Mouse (Mus musculus) left cerebral cortex, adult 9 months (tissue): Measurements from ENCODE around the gene Atl2.

Experiments used
- DNase-seq, 2 experiments: peaks; one replicate each; pipeline ENCODE4 v3.0.0; 2022; ENCODE audit warnings: low spot score in 2 of 2

Gene Atl2

DNA sequence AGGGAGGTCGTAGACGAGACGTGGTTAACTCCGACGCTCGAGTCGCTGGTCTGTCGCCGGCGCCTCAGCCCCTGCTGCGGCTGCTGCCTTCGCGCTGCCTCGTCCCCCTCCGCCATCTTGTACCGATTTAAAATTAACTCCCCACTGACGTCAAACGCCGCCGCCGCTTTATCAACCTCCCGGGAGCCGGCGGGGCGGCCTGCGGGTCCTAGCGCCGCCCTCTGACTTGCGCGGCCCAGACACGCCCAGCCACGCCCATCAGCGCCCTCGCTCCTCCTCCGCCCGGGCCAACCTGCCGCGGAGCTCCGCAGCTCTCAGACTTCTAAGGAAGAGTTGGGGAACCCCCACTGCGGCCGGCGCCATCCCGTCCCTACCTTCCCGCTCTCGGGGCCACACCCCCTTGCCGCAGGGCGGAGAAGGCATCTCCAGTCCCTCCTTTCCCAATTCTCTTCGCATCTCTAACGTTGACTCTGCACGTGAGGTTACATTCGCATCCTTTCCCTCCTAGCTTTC lies at the start of gene Atl2:
TSS of gene Atl2 (minus strand) at position 213 of the 513 bp plus-strand sequence.
- DNase-seq: peak; percentile 74 to 93

DNA sequence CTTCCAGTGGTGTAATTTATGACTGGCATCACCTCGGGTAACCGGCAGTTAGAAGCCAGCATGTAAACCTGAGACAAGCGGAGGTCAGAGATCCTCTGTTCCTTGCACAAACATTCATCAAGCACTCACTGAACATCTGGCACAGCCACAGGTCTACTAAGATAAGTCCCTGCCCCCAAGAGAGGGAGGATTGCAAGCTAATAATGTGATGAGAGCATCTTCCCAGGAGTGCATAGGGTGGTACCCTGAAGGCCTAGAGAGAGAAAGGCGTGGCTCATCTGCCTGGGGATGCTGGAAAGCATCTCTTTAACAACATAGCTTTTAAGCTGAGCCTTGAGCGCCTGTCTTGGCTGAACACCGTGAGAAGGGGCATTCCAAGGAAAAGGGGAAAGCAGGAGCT lies 48.9 kb upstream of the Atl2 start:
- no peak for DNase-seq

DNA sequence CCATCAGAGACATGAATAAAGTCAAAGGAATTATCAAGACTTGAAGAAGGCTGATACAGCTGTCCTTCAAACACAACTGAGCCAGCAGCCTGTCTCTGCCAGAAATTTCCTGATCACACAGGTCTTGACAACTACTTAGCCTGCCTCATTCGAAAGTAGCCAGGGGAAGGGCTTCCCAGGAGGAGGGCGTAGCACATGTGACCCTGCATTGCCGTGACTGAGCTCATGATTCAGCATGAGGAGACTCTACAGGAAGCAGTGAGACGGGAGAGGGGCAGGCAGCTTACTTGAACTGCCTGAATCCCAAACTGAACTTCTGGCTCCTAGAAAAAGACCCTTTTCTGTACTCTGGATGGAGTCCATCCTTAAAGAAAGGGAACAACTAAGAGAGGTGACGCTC lies 46.5 kb upstream of the Atl2 start:
- no peak for DNase-seq

DNA sequence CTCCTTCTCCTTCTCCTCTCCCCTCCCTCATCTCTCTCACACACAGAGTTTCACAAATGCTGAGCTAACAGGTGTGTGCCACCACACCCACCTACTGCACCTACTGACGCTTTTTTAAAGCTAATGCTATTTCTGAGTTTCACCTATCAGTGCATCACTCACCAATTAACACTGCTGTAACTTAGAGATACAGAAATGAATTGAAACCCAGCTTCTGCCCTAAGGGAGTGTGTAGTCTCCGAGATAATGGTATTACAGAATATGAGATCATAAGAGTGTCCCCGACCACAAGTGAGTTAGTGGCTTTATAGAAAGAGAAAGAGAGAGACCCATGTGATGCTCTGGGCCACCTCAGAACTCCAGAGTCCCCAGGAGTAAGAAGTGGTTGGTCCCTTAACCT lies 43.2 kb upstream of the Atl2 start:
- DNase-seq: no peak

DNA sequence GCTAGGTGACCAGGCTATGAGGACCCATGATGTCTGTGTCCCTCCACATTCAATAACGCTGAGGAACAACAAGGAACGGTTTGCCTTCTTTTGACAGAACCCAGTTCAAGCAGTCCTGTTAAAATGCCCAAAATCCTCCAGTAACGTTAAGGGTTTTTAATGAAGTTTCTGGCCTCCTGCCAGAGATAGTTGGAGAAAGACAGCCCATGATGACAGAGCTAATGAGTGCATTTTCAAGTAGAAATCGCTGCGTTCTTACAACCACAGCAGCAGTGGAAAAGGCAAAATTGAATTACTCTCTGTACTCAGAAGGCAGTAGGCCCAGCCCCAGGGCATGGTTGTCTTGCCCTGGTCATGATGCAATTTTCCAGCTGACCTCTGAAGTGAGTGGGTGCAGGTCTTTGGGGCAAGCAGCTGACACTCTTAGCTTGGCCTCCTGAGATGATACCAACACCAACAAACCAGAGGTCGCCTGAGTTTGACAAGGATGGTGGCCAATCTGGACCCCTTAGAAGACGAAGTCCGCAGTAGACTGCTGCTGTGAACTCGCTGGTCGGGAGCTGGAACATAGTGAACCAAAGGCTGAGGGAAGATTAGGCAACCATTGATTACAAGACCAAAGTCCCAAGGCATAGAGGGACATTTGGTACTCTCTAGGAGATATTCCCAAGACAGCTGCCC lies 42.1 kb upstream of the Atl2 start:
- no peak for DNase-seq

DNA sequence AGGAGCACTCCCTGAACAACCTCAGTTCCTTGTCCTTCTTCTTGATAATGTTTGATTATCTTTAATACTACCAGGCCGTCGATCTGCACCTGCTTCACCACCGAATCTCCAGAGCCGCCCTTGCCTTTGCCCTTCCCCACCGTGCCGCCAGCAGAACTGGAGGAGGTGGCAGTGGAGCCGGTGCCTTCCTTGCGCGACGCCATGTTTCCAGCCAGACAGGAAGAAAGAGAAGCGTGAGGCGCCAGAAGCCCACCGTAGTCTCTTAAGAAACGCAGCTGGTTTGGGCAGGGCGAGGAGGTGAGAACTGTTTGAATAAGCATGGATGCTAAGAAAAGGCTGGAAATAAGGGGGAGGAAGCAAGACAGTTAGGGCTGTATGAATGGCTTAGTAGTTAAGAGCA lies 38.4 kb upstream of the Atl2 start:
- no peak for DNase-seq

DNA sequence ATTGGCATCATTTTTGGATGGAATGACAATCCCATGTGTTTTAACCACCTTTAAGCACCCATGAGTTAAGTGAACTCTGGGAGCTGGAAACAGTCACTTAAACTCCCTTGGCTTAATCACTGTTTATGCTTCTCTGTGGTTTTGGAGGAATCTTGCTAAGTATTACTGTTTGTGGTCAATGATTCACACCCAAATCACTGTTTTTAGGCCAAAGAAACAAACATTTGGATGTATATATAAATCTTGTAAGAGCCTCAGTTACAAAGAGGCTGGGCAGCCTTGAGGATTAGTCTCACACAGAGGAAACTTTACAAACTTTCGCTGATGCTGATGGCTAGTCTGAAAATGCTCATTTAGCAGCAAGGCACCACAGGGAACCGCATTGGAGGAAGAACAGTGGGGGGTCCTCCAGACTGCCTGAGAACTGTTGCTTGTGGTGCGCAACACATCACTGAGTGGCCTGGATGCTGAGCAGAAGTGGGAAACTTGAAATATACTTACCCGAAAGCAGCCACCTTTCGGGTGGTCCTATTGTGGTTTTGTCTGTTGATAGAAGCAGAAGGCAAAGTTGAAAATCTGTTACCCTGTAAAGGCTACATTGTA lies 36.9 kb upstream of the Atl2 start:
- DNase-seq: no peak

DNA sequence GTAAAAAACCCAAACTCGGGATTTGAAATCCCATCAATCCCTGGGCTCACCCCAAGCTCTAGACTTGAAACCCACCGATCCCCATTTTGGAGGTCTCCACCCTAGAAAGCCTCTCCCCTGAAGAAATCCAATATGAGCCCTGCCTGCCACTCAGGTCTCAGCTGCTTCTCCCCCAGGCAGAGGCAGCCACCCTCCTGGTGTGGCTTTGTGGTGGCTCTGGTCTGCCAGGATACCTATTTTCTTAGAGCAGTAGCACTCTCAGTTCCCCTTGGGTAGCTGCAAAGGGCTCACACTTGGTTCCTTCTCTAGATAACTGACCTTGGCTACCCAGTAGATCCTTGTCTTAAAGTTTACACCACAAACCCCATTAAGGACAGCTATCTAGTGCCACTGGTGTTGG lies 31.2 kb upstream of the Atl2 start:
- DNase-seq: no peak

DNA sequence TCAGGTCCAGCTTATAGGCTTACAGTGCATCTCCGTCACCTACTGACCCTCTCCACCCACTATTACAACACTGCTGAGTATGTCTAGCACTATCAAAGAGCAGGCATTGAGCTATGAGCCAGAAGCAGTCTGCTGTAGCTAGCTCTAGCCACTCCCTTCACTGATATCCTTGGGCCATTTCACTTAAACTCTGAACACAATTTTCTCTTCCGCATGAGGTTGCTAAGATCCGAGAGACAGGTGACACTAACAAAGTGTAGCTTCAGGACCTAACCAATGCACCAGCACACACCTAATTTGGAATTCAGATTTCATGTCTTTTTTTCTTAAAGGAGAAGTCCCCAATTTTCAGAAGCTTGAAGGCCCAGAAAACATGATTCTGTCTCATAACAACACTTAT lies 30.6 kb upstream of the Atl2 start:
- DNase-seq: no peak

DNA sequence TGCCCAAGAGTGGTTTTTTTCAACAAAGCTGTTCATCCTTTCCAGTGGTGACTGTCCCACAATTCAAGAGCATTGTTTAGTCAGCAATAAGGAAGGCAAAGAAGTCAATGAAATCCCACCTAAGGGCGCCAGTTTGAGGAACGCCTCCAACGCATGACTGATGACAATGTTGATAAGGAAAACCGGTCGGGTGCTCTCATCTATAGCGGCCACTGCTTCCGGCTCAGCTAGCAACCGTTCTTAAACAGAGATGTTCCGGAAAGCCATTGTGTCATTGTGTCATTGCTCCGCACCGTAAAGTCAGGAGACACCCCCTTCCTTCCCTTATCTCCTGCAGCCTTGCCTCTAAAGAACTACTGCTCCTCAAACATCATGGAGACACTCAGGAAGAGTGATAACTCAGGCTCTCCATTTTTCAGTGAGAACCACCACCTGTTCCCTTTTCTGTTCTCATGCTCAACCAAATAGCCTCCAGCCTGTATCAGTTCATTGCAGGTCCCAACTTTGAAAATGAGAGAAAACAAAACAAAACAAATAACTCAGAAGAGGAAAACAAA lies 30.0 kb upstream of the Atl2 start:
- no peak for DNase-seq

DNA sequence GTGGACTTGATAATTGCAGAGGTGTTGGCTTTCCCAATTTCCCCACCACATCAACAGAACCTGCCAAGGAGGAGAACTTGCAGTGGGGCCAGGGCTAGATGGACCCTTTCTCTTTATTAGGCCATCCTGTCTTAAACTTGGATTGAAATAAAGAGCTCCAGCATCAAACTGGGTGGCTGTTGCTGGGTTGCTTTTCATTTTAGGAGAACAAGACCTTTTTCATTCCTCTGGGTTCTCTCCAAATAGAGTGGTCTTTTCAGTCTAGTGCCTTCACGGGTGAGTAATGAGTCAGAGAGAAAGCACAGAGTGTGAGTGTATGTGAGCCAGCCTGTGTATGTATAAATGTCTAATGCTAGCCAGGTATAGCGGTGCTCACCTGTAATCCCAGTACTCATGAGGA lies 24.4 kb upstream of the Atl2 start:
- DNase-seq: peak; percentile 16 to 27

DNA sequence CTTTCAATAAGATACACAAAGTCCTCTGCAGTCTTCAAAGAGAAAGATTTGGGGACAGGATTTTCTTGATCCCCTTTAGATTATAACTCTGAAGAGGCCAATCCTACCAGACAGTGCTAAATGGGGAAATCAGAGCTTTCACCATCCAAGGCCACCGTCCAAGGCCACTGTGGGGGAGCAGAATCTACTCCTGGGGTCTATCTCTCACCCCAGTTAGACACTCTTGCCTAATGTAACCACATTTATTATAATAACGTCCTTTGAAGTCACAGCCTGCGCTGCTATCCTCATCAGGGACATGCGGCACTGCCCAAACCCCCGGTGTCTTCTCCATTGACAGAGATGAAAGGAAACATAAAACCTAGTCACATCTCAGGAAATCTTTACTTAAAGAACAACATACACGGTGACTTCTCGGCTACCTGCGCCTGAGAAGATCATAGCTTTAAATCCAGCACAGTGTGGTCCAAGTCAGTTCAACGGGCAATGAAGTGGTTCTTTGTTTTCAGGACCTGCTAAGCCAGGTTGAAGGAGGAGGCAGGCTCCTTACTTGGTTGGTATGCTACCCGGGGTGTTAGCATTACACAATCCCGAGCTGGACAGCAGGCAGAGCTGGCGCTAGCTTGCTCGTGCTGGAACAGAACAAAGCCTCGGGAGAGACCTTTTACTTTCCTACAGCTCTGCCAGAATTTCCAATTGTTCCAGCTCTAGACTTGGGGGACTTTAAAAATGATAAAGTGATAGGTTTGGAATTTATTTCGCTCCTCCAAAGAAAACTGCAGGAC lies 23.8 kb upstream of the Atl2 start:
- DNase-seq: no peak

DNA sequence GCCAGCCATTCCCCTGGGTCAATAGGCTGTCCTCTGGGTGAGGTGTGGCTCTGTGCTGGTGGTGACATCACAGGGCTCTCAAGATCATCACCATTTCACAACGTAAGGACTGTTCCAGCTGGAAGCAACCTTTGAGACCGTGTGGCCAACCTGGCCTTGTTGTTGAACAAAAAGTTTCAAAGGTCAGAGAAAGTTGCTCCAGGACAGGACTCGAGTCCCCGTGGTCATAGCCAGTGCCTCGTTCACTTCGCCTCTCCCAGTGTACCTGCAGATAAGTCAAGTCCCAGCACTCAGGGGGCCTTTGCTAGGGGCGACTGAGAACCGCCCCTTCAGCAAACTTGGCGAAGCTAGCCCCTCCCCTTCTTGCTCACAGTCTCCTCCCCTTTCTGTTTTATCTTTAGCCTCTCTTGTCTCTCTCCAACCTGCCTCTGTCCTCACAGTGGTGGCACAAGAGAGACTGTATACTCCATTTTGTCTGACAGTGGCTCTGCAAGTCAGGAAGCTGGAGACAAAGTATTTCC lies 22.6 kb upstream of the Atl2 start:
- DNase-seq: no peak

DNA sequence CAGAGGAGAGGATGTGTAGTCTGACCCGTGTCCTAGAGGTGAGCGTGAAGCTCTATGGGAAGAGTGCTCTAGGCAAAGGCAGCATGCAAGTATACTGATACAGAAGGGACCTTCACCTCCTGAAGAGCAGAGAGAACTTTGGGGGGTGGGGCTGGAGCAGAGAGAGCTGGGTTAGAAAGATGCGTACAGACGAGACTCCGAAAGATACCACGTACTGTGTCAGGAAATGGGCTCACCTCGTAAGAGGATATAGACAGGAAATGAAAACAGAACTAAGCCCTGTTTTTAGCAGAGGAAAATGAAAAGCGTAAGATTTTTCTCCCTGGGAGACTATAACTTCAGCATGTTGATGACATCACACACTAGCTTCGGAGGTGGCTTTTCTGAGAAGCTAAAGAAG lies 21.1 kb upstream of the Atl2 start:
- DNase-seq: no peak

DNA sequence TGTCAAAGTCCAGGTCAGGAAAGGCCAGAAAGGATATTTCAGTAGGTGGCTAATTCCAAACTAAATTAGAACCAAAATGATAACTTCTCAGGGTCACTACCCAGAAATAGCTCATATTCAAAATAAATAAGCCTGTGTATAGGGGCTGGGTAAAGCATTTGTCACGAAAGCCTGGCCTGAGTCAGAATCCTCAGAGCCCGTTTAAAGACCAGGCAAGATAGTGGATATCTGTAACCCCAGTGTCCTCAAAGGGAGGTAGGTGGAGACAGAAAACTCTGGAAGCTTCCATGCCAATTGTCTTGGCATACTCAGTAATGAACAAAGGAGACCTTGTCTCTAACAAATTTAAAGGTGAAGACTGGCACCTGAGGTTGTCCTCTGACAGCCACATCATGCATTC lies 16.3 kb upstream of the Atl2 start:
- no peak for DNase-seq

DNA sequence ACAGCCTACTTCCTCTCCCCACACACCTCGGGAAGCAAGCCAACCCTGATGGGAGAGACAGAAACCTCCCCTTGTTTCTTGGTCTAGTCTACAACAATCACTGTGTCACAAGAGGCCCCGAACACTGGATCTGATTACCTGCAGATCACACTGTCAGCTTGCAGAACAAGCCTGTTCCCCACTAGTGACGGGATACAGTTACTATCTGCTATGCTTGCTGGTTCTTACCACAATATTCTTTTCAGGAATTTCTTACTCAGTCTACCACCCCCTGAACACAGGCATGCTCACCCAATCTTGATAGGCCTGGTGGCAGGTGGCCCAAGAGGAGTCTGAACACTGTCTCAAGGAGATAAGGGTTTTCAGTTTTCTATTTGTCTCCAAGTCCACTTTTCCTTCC lies 15.8 kb upstream of the Atl2 start:
- DNase-seq: no peak

DNA sequence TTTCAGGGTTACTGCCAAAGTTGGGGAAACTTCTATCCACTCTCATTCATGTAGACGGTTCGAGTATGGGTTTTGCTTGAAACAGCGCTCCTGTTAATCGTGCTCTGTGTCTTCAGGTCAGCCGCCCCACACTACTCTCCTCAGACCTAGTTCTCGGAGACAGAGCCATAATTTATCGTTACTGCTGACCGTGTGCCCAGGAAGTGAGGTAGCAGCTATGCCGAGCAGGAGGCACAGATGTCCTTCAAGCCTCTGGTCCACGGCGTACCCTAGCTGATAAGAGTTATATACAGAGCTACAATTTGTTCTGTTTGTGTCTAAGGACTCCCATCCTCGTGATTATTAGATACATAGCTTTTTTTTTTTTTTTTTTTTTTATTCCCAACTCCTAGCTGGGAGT lies 13.6 kb upstream of the Atl2 start:
- DNase-seq: no peak

DNA sequence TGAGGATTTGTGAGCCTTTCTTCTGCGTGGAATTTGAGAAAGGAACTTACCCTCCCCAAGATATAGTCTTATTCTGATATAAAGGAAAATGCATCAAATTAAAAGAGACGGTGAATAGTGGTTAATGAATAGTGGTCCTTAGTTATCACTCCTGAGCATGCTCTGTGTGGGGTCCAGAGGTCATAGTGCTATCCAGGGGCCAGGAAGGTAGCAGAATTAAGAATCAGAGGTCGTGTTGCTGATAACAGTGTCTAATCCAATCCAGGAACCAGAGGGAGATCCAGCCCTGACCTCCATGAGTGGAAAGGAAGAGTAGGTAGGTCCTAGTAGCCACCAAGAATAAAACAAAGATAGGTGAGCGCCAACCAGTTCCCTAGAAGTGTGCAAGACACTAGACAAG lies 11.8 kb upstream of the Atl2 start:
- DNase-seq: no peak

DNA sequence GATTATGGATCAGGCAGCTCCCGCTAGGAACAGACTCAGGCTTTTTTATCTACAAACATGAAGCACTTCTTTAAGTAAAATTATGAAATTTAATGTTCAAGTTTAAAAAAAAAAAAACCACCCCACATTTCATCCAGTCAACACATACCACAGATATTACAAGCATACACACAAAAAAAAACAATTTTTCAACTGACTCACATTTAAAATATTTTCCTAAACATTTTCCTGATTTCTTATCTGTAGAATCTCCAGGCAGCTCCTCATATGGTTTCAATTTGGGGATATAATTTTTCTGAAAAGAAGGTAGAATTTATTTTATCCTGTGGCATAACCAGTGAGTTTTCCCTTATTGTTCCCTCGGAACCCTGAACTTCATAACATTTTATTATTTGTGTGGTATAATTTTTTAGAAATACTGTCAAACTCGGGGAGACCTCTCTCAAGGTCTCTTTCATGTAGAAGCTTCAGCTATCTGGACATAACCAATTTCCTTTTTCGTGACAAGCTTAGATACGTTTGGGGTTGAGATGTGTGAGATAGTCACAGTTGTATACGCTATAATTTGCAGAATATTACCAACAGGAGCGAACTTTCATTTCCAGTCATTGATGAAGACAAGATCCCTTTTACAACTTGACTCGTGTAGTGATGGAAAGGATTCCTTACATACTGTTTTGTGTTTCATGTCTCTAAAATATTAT lies 11.0 kb upstream of the Atl2 start:
- no peak for DNase-seq

DNA sequence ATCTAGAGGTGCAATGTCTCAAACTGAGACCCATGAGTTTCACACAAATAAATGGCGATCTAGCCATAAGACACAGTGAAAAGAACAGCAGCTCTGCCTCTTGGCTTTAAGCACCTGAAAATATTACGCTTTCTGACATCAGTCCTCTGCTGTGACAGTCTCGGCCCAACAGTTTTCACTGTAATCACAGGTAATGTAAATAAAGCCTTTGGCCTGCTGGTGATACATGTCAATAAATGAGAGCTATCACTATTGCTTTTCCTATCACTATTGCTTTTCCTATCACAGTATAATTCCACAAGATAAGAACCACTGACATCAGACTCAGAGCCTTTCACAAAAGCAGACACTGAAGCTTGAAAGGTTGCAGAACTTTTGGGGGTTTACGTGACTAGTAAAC lies 8.7 kb upstream of the Atl2 start:
- DNase-seq: no peak

DNA sequence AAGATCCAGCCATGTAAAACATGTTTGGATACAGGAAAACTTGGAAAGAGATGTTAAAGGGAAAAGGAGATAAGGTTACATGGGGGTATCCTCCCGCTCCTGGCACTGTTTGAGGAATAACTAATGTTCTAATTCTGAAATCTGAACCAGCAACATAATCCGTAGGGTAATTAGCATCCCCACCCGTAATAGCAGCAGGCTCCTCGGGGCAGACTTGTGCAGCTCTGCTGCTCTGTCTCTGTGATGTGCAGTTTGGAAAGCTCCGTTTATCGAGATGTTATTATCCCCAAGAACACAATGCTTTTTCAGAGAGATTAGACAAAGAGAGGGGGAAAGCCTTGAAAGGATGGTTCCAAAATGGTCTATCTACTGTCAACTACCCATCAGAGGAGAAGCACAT lies 5.3 kb upstream of the Atl2 start:
- DNase-seq: no peak
